Mouse (Mus musculus): ENCODE results near the gene Aldh16a1. TPM values are rescaled to one million over a fixed set of nuclear protein-coding genes. Genes with fewer than 3 reads are reported as not detected.

Gene Aldh16a1
- polyA plus RNA-seq, 1 experiment from 2014 or later, result 56.8 TPM

DNA sequence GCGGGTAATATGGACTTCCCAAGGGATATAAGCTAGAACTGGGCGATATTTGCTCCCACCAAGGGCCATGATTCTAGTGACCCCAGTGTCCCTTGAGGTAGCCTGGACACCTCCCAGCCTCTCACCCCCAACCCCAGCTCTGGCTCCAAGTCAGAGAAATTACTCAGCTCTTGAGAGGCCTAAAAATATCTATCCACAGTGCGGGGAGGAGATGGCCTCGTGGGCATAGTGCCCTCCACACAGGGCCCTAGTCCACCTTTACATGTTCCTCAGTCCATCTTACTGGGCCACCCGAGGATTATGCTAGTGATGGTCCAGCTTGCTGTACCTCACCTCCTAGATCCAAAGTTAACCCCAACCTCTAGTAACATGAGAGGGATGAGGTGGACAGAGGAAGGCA is 10.4 kb upstream of the Aldh16a1 start:
- Histone ChIP-seq H3K9me3 (peaks cover 5% of the 10 kb centered on the region; the same call in 1 of the 2 replicates), H3K27me3 (peaks cover 75% of the 10 kb centered on the region), H3K4me1 (peaks cover 10% of the 10 kb centered on the region), H3K4me3 (no peak overlapping the region), H3K9ac (no peak overlapping the region), H3K4me2 (no peak overlapping the region), H3K36me3 (peaks cover 8% of the 10 kb centered on the region; the same call in 1 of the 2 replicates), H3K27ac (no peak overlapping the region)
- 52% methylated on average over 5 of the region's 5 CpGs for WGBS
- ATAC-seq (ENCODE audit: borderline replicate concordance, extremely low read depth, low FRiP score, low TSS enrichment), result no peak

DNA sequence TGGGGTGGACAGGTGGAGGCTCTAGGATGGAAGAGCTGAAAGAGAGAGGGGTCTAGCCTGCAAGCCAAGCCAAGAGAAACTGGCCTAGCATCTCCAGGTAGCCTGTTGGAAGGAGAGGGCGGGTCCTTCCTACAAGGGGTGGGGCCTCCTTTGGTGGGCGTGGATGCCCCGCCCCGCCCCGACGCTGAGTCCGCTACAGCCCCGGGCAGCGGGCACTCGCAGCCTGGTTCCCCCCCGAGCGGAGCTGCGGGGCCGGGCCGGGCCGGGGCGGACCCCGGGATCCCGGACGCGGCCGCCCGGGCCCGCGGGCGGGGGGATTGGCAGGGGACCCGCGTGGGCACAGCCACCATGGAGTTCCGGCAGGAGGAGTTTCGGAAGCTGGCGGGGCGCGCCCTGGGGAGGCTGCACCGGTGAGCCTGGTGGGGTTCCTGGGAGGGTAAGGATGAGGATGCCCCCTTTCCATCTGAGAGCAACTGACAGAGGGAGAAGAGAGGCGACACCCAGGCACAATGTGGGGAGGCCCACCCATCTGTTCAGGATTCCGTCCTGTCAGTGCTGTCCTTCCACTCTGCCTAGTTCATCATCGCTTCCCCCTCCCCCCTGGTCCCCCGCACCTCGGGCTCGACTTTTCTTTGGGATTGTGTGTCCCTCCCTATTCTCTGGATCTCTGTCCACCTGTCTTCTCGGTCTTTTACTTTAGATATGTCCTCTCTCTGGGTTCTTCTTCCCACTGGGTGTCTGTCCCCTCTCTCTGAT is 9.5 kb upstream of the Aldh16a1 start, which contains the start of gene Slc17a7:
Gene Slc17a7 (plus strand): TSS at position 215 of the 756 bp plus-strand sequence.
- Histone ChIP-seq H3K27me3 (peaks cover 66% of the 10 kb centered on the region), H3K36me3 (peaks cover 16% of the 10 kb centered on the region; the same call in 1 of the 2 replicates), H3K4me3 (peak within 1 kb of the TSS; percentile 46), H3K9me3 (no peaks in the 10 kb centered on the region), H3K4me1 (peaks cover 10% of the 10 kb centered on the region), H3K9ac (peak within 1 kb of the TSS; percentile 42), H3K4me2 (peak within 1 kb of the TSS; percentile 86), H3K27ac (no peak within 1 kb of the TSS)
- WGBS, result under 1% methylated on average over 41 of the region's 41 CpGs
- no peak for ATAC-seq (ENCODE audit: borderline replicate concordance, extremely low read depth, low FRiP score, low TSS enrichment)

DNA sequence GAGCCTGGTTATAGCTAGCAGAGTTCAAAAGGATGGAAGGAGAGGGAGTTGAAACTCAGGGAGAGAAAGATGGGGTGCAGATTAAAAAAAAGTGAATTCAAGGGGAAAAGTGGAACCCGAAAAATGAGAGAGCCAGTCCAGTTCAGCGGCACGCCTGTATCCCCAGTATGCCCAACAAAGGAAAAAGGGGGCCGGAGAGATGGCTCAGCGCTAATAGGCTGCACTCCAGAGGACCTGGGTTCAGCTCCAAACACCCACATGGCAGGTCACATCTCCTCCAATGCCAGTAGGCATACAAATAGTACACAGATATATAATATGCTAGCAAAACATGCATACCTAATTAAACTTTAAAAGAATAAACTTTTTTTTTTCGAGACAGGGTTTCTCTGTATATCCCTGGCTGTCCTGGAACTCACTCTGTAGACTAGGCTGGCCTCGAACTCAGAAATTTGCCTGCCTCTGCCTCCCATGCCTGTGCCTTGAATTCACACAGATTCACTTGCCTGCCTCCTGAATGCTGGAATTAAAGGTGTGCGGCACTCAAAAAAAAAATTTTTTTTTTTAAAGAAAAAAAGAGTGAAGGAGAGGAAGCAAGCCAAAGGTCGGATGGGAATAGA is 8.7 kb upstream of the Aldh16a1 start:
- no peak for ATAC-seq (ENCODE audit: borderline replicate concordance, extremely low read depth, low FRiP score, low TSS enrichment)
- H3K4me3 ChIP-seq, result no peak overlapping the region
- peaks cover 24% of the 10 kb centered on the region; the same call in 1 of the 2 replicates for H3K36me3 ChIP-seq
- no peaks in the 10 kb centered on the region for H3K9me3 ChIP-seq
- H3K4me2 ChIP-seq, result no peak overlapping the region
- no peak overlapping the region for H3K9ac ChIP-seq
- H3K27ac ChIP-seq, result no peak overlapping the region
- H3K27me3 ChIP-seq, result peaks cover 58% of the 10 kb centered on the region
- WGBS, result 66% methylated on average over 9 of the region's 9 CpGs
- peaks cover 10% of the 10 kb centered on the region for H3K4me1 ChIP-seq

DNA sequence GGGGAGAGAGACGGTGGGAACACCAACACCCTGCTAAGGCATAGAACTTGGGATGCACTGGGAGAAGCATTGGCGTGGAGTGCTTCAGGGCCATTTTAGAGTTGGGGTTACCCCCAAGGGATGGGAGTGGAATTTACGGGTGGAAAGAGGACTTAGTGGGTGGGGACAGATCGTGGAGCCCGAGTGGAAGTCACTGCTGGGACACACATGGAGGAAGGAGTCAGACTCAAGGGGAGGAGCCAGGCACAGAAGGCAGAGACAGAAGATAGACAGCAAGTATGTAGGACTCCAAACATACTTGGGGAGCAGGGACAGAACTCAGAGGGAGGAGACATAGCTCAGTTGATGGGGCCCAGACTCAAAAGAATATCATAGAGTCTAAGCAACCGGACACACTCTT is 8.2 kb upstream of the Aldh16a1 start:
- peaks cover 10% of the 10 kb centered on the region for H3K4me1 ChIP-seq
- ATAC-seq (ENCODE audit: borderline replicate concordance, extremely low read depth, low FRiP score, low TSS enrichment), result peak; percentile 25; the same call in 1 of the 2 replicates
- no peaks in the 10 kb centered on the region for H3K9me3 ChIP-seq
- H3K9ac ChIP-seq, result no peak overlapping the region
- H3K4me3 ChIP-seq, result peak overlapping the region; percentile 38
- peaks cover 52% of the 10 kb centered on the region for H3K27me3 ChIP-seq
- H3K36me3 ChIP-seq, result peaks cover 25% of the 10 kb centered on the region; the same call in 1 of the 2 replicates
- WGBS, result 24% methylated on average over 6 of the region's 6 CpGs
- no peak overlapping the region for H3K27ac ChIP-seq
- H3K4me2 ChIP-seq, result peak overlapping the region; percentile 73

DNA sequence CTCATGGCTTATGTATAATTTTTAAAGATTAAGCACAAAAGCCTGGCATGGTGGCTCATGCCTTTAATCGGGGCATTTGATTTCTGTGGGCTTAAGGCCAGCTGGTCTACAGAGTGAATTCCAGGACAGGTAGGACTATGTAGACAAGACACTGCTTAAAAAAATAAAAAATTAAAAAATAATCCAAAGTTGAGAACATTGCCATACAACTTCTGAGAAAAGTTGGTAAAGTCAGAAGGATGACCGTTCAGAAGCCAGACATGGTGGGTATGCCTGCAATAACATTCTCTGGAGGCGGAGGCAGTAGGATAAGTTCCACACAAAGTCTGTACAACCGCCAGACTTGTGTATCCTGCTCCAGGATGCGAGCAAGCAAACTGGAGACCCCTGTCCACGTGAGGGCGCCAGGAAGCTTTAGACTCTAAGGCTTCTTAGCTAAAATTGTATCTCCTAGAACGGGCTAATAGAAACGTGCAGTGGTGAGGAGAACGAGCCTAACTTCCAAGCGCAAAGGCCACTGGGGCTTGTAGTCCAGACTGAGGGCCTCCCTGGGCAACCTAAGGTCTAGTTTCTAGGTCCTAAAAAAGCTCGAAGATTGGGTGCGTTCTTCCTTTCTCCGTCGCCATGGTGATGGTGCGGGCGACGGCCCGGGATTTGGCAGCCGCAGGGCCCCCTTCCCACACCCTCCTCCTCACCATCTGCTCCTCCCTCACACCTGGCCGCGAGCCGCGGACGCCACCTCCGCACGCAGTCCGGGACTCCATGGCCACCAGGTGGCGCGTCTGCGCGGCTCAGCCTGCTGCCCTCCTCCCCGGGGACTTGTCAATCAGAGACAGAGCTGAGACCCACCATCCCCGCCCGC is 7.5 kb upstream of the Aldh16a1 start:
- Histone ChIP-seq H3K4me2 (peak overlapping the region; percentile 73), H3K27ac (no peak overlapping the region), H3K4me3 (peak overlapping the region; percentile 38), H3K9me3 (no peaks in the 10 kb centered on the region), H3K9ac (no peak overlapping the region), H3K27me3 (peaks cover 45% of the 10 kb centered on the region), H3K36me3 (peaks cover 25% of the 10 kb centered on the region; the same call in 1 of the 2 replicates), H3K4me1 (peaks cover 10% of the 10 kb centered on the region)
- 4% methylated on average over 35 of the region's 35 CpGs for WGBS
- peak; percentile 89 for ATAC-seq (ENCODE audit: borderline replicate concordance, extremely low read depth, low FRiP score, low TSS enrichment)

DNA sequence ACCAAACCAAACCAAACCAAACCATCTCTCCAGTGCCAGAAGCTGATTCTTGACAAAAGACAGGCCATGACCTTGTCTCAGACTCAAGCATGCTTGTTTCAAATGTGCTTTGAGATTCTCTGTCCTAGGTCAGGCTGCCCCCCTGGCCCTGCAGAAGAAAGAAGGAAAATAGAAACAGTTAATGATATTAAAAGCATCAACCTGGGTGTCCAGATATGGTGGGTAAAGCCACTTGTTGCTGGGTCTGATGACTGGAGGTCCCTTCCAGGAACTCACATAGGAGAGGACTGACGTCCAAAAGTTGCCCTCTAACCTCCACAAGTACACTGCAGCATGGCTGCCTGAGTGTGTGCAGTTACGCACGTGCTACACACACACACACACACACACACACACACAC is 6.5 kb upstream of the Aldh16a1 start:
- WGBS, result 86% methylated on average over 3 of the region's 3 CpGs
- peaks cover 25% of the 10 kb centered on the region; the same call in 1 of the 2 replicates for H3K36me3 ChIP-seq
- H3K9me3 ChIP-seq, result no peaks in the 10 kb centered on the region
- H3K27ac ChIP-seq, result no peak overlapping the region
- H3K4me2 ChIP-seq, result no peak overlapping the region
- no peak overlapping the region for H3K4me3 ChIP-seq
- no peak overlapping the region for H3K9ac ChIP-seq
- ATAC-seq (ENCODE audit: borderline replicate concordance, extremely low read depth, low FRiP score, low TSS enrichment), result no peak
- peaks cover 10% of the 10 kb centered on the region for H3K4me1 ChIP-seq
- peaks cover 35% of the 10 kb centered on the region for H3K27me3 ChIP-seq

DNA sequence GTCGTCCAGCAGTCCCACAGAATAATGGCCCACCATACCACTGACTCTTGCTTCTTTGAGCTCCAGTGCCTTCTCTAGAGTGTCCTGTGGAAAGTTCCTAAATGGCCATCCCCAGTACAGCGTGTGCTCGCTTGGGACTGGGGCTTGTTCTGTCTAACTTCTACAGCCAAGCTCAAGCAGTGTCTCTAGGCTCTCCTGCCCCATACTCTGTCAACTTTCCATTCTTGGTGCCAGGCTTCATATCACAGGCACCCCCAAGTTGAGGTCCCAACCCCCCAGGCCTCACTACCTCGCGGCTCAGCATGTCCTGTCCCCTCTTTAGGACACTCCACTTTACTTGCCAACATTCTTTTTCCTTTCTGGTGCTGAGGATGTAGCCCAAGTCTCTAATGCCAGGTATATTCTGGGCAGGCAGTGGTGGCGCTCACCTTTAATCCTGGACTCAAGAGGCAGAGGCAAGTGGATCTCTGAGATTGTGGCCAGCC is 6.0 kb upstream of the Aldh16a1 start:
- peaks cover 30% of the 10 kb centered on the region for H3K27me3 ChIP-seq
- H3K9ac ChIP-seq, result no peak overlapping the region
- H3K27ac ChIP-seq, result no peak overlapping the region
- no peak overlapping the region for H3K4me2 ChIP-seq
- H3K9me3 ChIP-seq, result no peaks in the 10 kb centered on the region
- peaks cover 25% of the 10 kb centered on the region; the same call in 1 of the 2 replicates for H3K36me3 ChIP-seq
- 93% methylated on average over 6 of the region's 6 CpGs for WGBS
- no peak overlapping the region for H3K4me3 ChIP-seq
- no peak for ATAC-seq (ENCODE audit: borderline replicate concordance, extremely low read depth, low FRiP score, low TSS enrichment)
- H3K4me1 ChIP-seq, result peaks cover 13% of the 10 kb centered on the region

DNA sequence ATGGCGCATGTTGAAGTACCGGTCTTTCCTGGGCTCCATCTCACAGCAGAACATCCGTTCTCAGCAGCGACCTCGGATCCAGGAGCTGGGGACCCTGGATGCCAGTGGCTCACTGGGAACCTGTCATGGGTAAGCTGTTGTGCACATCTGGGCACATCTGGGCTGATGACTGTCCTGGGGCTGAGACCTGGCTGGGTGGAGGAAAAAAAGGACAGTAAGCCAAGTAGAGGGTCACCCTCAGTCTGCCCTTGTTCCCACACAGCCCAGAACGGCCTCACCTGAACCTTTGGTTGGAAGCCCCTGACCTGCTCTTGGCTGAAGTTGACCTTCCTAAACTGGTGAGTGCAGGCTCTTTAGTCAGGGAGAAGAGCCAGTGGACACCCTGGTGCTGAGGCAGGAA is 4.6 kb upstream of the Aldh16a1 start:
- WGBS, result 91% methylated on average over 6 of the region's 6 CpGs
- no peak overlapping the region for H3K4me3 ChIP-seq
- ATAC-seq (ENCODE audit: borderline replicate concordance, extremely low read depth, low FRiP score, low TSS enrichment), result no peak

DNA sequence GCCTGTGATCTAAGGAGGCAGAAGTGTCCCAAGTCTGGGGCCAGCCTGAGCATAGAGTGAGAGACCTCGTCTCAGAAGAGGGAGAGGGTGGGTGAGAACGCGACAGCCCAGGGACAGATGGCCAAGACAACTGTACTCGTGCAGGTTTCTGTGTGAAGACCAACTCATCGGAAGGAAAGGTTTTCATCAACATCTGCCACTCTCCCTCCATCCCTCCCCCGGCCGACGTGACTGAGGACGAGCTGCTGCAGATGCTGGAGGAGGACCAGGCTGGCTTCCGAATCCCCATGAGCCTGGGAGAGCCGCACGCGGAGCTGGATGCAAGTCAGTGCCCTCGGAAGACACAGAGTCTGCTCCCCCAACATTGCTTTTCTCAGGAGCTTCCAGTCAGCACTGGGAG is 3.1 kb upstream of the Aldh16a1 start:
- Histone ChIP-seq H3K36me3 (peaks cover 25% of the 10 kb centered on the region; the same call in 1 of the 2 replicates), H3K4me3 (no peak overlapping the region), H3K9me3 (no peaks in the 10 kb centered on the region), H3K9ac (no peak overlapping the region), H3K27ac (no peak overlapping the region), H3K27me3 (peaks cover 1% of the 10 kb centered on the region), H3K4me1 (peaks cover 19% of the 10 kb centered on the region), H3K4me2 (no peak overlapping the region)
- no peak for ATAC-seq (ENCODE audit: borderline replicate concordance, extremely low read depth, low FRiP score, low TSS enrichment)
- 79% methylated on average over 14 of the region's 14 CpGs for WGBS

More for the DNA sequence above, 4.6 kb upstream of the Aldh16a1 start:
- H3K27me3 ChIP-seq, result peaks cover 17% of the 10 kb centered on the region
- no peak overlapping the region for H3K9ac ChIP-seq
- H3K4me1 ChIP-seq, result peaks cover 18% of the 10 kb centered on the region
- no peaks in the 10 kb centered on the region for H3K9me3 ChIP-seq
- no peak overlapping the region for H3K27ac ChIP-seq
- H3K4me2 ChIP-seq, result no peak overlapping the region
- peaks cover 25% of the 10 kb centered on the region; the same call in 1 of the 2 replicates for H3K36me3 ChIP-seq

DNA sequence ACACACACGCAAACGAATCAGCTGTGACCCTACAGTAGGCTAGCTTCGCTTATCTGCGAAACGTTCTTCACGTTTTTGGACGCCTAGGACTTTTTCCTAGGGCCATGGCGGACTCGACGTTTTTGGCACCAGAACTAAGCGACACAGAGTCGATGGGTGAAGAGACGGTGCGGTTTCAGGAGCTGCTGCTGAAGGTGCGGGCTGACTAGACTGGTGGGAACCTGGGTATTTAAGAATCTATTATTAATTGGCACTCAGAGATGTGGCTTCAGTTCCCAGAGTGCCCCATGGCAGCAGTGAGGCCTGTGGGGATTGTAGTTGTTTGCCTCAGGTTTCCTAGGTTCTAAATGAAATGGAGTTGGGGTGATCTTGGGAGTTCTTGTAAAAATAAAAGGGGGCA is 1.8 kb upstream of the Aldh16a1 start:
- H3K36me3 ChIP-seq, result peaks cover 25% of the 10 kb centered on the region; the same call in 1 of the 2 replicates
- H3K27me3 ChIP-seq, result no peaks in the 10 kb centered on the region
- no peak overlapping the region for H3K27ac ChIP-seq
- 89% methylated on average over 15 of the region's 15 CpGs for WGBS
- H3K4me2 ChIP-seq, result no peak overlapping the region
- H3K9me3 ChIP-seq, result no peaks in the 10 kb centered on the region
- H3K9ac ChIP-seq, result no peak overlapping the region
- no peak for ATAC-seq (ENCODE audit: borderline replicate concordance, extremely low read depth, low FRiP score, low TSS enrichment)
- no peak overlapping the region for H3K4me3 ChIP-seq
- peaks cover 25% of the 10 kb centered on the region for H3K4me1 ChIP-seq

DNA sequence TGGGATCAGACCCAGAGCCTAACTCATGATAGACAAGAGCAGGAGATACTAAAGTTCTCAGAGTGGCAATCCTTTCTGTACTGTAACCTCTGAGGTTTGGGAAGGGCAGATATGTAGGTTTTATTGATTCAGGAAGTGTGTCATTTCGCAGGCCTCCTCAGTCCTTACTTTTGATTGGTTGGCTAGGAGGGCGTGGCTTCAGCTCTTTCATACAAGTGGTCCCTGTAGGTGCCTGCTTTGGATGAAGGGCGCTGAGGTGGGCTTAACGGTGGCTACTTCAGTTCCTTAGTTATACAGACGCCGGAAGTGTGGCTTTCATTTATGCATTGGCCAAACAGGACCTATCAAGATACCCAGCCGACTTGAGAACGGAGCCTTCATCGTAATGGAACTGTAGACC is 1.2 kb upstream of the Aldh16a1 start:
- peak overlapping the region; percentile 83; the same call in 1 of the 2 replicates for H3K4me2 ChIP-seq
- WGBS, result 80% methylated on average over 9 of the region's 9 CpGs
- H3K36me3 ChIP-seq, result peaks cover 25% of the 10 kb centered on the region; the same call in 1 of the 2 replicates
- no peaks in the 10 kb centered on the region for H3K9me3 ChIP-seq
- H3K4me1 ChIP-seq, result peaks cover 32% of the 10 kb centered on the region
- ATAC-seq (ENCODE audit: borderline replicate concordance, extremely low read depth, low FRiP score, low TSS enrichment), result no peak
- H3K9ac ChIP-seq, result no peak overlapping the region
- H3K27ac ChIP-seq, result no peak overlapping the region
- H3K4me3 ChIP-seq, result no peak overlapping the region
- H3K27me3 ChIP-seq, result no peaks in the 10 kb centered on the region
